Mouse (Mus musculus) MEL (cell line): ENCODE data around the gene Col26a1. TPM values are rescaled to one million over a fixed set of nuclear protein-coding genes. Genes with fewer than 3 reads are reported as not detected.
"Not testable (repeated sequence)": the region's sequence is repeated elsewhere in the genome, so short reads cannot be mapped to it uniquely, and the experiment has no call there.

Experiments used
- DNase-seq: peaks from one replicate; pipeline ENCODE4 v3.0.0; 2011; ENCODE audit warnings: low read depth, low spot score
- H3K27ac ChIP-seq: 2 replicates; pipeline ENCODE4 v1.5.1; 2012; ENCODE audit warnings: low read depth, mild to moderate bottlenecking, control low read depth, low read length, moderate library complexity; ENCODE audit not compliant: control insufficient read depth
- H3K27me3 ChIP-seq, 2 experiments: fragments of 150-350 bp in 1 of 2; sonication (generic) in 1 of 2; 2 replicates each; pipeline ENCODE4 v1.6.1; 2012; ENCODE audit warnings: low read length in 2 of 2, mild to moderate bottlenecking in 2 of 2, improper control_type of control experiment in 1 of 2, moderate library complexity in 1 of 2; ENCODE audit not compliant: insufficient read depth in 2 of 2, control insufficient read depth in 1 of 2
- H3K36me3 ChIP-seq, 2 experiments: 2 replicates each; pipeline ENCODE4 v1.6.1; 2012 to 2014; ENCODE audit warnings: low read length in 2 of 2, improper control_type of control experiment in 1 of 2, inconsistent platforms in 1 of 2, mild to moderate bottlenecking in 1 of 2; ENCODE audit not compliant: insufficient read depth in 2 of 2, control insufficient read depth in 1 of 2
- H3K4me1 ChIP-seq, 2 experiments: fragments of 150-350 bp in 1 of 2; sonication (generic) in 1 of 2; 2 replicates each; pipeline ENCODE4 v1.6.1; 2012; ENCODE audit warnings: low read length in 2 of 2, improper control_type of control experiment in 1 of 2, mild to moderate bottlenecking in 1 of 2; ENCODE audit not compliant: insufficient read depth in 2 of 2, control insufficient read depth in 1 of 2
- H3K4me3 ChIP-seq, 2 experiments: fragments of 150-350 bp in 1 of 2; sonication (generic) in 1 of 2; 2 replicates each; pipeline ENCODE4 v1.5.1; 2012; ENCODE audit warnings: low read depth in 2 of 2, low read length in 2 of 2, mild to moderate bottlenecking in 2 of 2, moderate library complexity in 2 of 2, control low read depth in 1 of 2, improper control_type of control experiment in 1 of 2; ENCODE audit not compliant: control insufficient read depth in 1 of 2, insufficient read depth in 1 of 2
- H3K79me2 ChIP-seq: 2 replicates; pipeline ENCODE4 v1.6.1; 2012; ENCODE audit warnings: mild to moderate bottlenecking, low read length, moderate library complexity; ENCODE audit not compliant: control insufficient read depth, poor library complexity, insufficient read depth
- H3K9ac ChIP-seq: 2 replicates; pipeline ENCODE4 v1.6.1; 2012; ENCODE audit warnings: low read depth, mild to moderate bottlenecking, control low read depth, low read length, moderate library complexity; ENCODE audit not compliant: control insufficient read depth, poor library complexity, severe bottlenecking
- H3K9me3 ChIP-seq: fragments of 150-350 bp; sonication (generic); replicated peaks from 2 replicates; pipeline ENCODE4 v1.6.1; 2012; ENCODE audit warnings: mild to moderate bottlenecking, low read length, improper control_type of control experiment, moderate library complexity; ENCODE audit not compliant: insufficient read depth
- CHD2 ChIP-seq: IDR thresholded peaks from 2 replicates; pipeline ENCODE4 v1.6.1; 2011; ENCODE audit warnings: low read length, improper control_type of control experiment
- HCFC1 ChIP-seq: IDR thresholded peaks from 2 replicates; pipeline ENCODE4 v1.6.1; 2012; ENCODE audit warnings: low read depth, mild to moderate bottlenecking, inconsistent platforms, low read length, improper control_type of control experiment, moderate library complexity
- MEF2A ChIP-seq: IDR thresholded peaks from 2 replicates; pipeline ENCODE4 v1.6.1; 2014; ENCODE audit warnings: low read depth, mild to moderate bottlenecking, inconsistent platforms, low read length, improper control_type of control experiment; ENCODE audit not compliant: poor library complexity, insufficient replicate concordance, severe bottlenecking; ENCODE audit errors: extremely low read depth
- MXI1 ChIP-seq: IDR thresholded peaks from 2 replicates; pipeline ENCODE4 v1.6.1; 2011; ENCODE audit warnings: mild to moderate bottlenecking, low read depth, low read length, improper control_type of control experiment
- NELFE ChIP-seq: IDR thresholded peaks from 2 replicates; pipeline ENCODE4 v1.6.1; 2011; ENCODE audit warnings: low read depth, low read length, improper control_type of control experiment
- POLR2A ChIP-seq, 2 experiments: IDR thresholded peaks; 2 replicates each; pipeline ENCODE4 v1.6.1; 2011 to 2012; ENCODE audit warnings: low read length in 2 of 2, mild to moderate bottlenecking in 2 of 2, control low read depth in 1 of 2, improper control_type of control experiment in 1 of 2, low read depth in 1 of 2, moderate library complexity in 1 of 2; ENCODE audit not compliant: control insufficient read depth in 1 of 2, insufficient read depth in 1 of 2, poor library complexity in 1 of 2
- POLR2AphosphoS2 ChIP-seq: IDR thresholded peaks from 2 replicates; pipeline ENCODE4 v1.6.1; 2011; ENCODE audit warnings: low read length, improper control_type of control experiment
- ZC3H11A ChIP-seq: IDR thresholded peaks from 2 replicates; pipeline ENCODE4 v1.6.1; 2012; ENCODE audit warnings: low read depth, mild to moderate bottlenecking, inconsistent platforms, low read length, improper control_type of control experiment
- ZNF384 ChIP-seq: IDR thresholded peaks from 2 replicates; pipeline ENCODE4 v1.6.1; 2012; ENCODE audit warnings: low read depth, mild to moderate bottlenecking, inconsistent platforms, low read length, improper control_type of control experiment
- polyA plus RNA-seq, 2 experiments: library from polyadenylated mRNA; stranded (reverse) in 1 of 2; unstranded in 1 of 2; fragments of >175 nt in 1 of 2; fragments of >200 nt in 1 of 2; gene quantifications; 2 replicates each; pipeline versions ENCODE4 v1.2.1 to v1.2.4; 2012; ENCODE audit warnings: low replicate concordance in 2 of 2, low read depth in 1 of 2; ENCODE audit not compliant: insufficient read length in 2 of 2, insufficient read depth in 1 of 2, missing spikeins in 1 of 2
- total RNA-seq: library from RNA; depleted of rRNA; stranded (reverse); fragments of 300-350 nt; gene quantifications from 2 replicates; pipeline ENCODE4 v1.2.3, GENCODE M21; 2012

Col26a1 gene
- total and polyA plus RNA-seq, 3 experiments, result not detected

DNA sequence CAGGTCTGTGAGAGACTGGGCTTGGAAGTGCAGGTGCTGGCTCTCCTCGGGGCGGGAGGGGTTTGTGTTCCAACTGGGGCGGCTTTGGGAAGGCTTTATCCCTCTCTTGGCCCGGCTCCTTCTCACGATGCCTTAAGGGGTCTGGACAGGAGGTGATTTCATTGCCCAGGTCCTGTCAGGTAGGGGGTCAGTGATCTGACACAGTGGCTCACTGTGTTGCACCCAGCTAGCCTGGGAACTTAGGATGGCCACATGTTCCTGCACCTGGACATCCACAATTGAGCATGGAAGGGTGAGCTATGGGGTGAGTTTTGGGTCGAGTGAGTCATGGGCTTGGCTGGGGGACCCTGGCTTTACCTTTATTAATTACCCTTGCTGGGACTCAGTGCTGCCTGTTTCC lies 144.1 kb downstream of the Col26a1 start:
- no peak for DNase-seq
- Histone ChIP-seq H3K9ac (no peak overlapping the region), H3K36me3 (no peaks in the 10 kb centered on the region), H3K27me3 (no peaks in the 10 kb centered on the region; a peak in 1 of 4 replicates), H3K4me1 (no peaks in the 10 kb centered on the region), H3K4me3 (no peak overlapping the region), H3K9me3 (no peaks in the 10 kb centered on the region), H3K27ac (no peak overlapping the region), H3K79me2 (no peaks in the 10 kb centered on the region)
- TF ChIP-seq ZC3H11A (no peak), MXI1 (no peak), MEF2A (no peak), CHD2 (no peak)

- H3K9me3 ChIP-seq, H3K4me1 ChIP-seq, H3K27me3 ChIP-seq, DNase-seq, H3K36me3 ChIP-seq, H3K27ac ChIP-seq, H3K4me3 ChIP-seq, H3K79me2 ChIP-seq, H3K9ac ChIP-seq: not testable (repeated sequence)
Observed at GRCm38 (mm10) chr5:136726271-136726670, 156.7 kb downstream of the Col26a1 start.

DNA sequence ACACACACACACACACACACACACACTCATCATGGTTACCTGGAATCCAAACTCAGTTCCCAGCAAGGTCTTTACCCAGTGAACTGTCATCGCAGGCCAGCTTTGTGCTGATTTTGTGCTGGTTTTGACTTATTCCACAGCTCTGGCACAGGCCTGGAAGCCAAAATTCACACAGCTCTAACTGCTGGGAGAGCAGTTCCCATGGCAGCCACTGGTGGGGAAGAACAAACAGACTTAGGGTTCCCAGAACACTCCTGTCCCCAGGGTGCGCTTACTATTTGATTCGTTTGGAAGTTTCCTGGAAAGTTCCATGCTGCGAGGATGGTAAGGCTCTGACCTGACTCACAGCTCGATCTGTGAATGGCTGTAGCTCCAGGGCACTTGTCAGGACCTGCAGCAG lies 161.4 kb downstream of the Col26a1 start:
- TF ChIP-seq ZNF384 (no peak), POLR2AphosphoS2 (no peak), HCFC1 (no peak), NELFE (no peak)
- H3K9ac ChIP-seq, result no peak overlapping the region
- no peaks in the 10 kb centered on the region; a peak in 1 of 4 replicates for H3K27me3 ChIP-seq
- H3K79me2 ChIP-seq, result no peaks in the 10 kb centered on the region
- DNase-seq, result no peak
- H3K27ac ChIP-seq, result no peak overlapping the region
- H3K36me3 ChIP-seq, result no peaks in the 10 kb centered on the region
- no peaks in the 10 kb centered on the region for H3K9me3 ChIP-seq
- H3K4me3 ChIP-seq, result no peak overlapping the region
- no peaks in the 10 kb centered on the region for H3K4me1 ChIP-seq

- no peak for TF ChIP-seq POLR2A (IDR thresholded peaks at IDR 0.05; ENCODE audit: control insufficient read depth in 1 of 2, insufficient read depth in 1 of 2, low read depth in 1 of 2, low read length in 2 of 2, poor library complexity in 1 of 2)
- Histone ChIP-seq H3K4me3 (no peak overlapping the region), H3K4me1 (no peaks in the 10 kb centered on the region), H3K9me3 (no peaks in the 10 kb centered on the region), H3K9ac (no peak overlapping the region), H3K79me2 (no peaks in the 10 kb centered on the region), H3K27me3 (no peaks in the 10 kb centered on the region; a peak in 1 of 4 replicates), H3K27ac (no peak overlapping the region), H3K36me3 (no peaks in the 10 kb centered on the region)
- no peak for DNase-seq
Observed at GRCm38 (mm10) chr5:136718656-136719055, 164.4 kb downstream of the Col26a1 start.
